In the genomic region with DNA sequence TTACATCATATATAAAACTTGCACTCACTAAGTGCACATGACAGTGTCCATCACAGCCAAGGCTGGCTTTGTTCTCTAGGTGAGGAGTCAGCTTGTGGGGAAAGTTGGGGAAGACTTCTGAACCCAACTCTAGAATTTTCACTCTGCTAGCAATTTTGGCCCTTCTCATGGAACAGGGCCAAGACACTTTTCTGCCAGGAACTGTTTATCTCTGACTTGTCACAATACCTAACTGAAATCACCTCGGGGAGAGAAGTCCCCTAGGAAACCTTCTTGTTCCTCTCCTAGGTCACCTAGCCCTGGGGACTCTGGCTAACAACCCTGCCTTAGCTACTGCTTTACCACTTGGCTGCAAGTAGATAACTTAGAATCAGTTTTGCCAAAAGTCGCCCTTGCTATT, we compare ENCODE assay signal across 14 mouse cellular contexts. TPM values are rescaled to one million over a fixed set of nuclear protein-coding genes. Genes with fewer than 3 reads are reported as not detected.
A peak's percentile ranks its signal among the peaks of the same experiment; 100 is the strongest.
DNase-seq lines count a peak whose midpoint lies in the region; ATAC-seq and TF ChIP-seq lines count a peak whose summit lies in the region.
"Had no signal": no experiment of that assay in that cellular context is flagged by ENCODE, and none has a peak within 500 bp of the region (broad histone marks: within the 10 kb centered on the region; RNA-seq: fewer than 3 reads in every experiment).

No protein-coding gene starts in this region.

- WGBS in intestine, embryonic 14.5 days, result 34% methylated on average over 2 of the region's 2 CpGs
- WGBS in intestine, postnatal 0 days, result 45% methylated on average over 2 of the region's 2 CpGs
- WGBS in lung, embryonic 14.5 days, result 24% methylated on average over 2 of the region's 2 CpGs
- WGBS in heart, embryonic 12.5 days, result 21% methylated on average over 2 of the region's 2 CpGs
- 40% methylated on average over 2 of the region's 2 CpGs for WGBS in intestine, embryonic 16.5 days

- peaks cover 2% of the 10 kb centered on the region; the same call in 1 of the 2 replicates for H3K4me1 ChIP-seq in intestine, embryonic 14.5 days (replicated peaks; ENCODE audit: control insufficient read depth, insufficient read depth, low read length)
- no peaks in the 10 kb centered on the region; the same call in 1 of the 2 replicates for H3K4me1 ChIP-seq in intestine, postnatal 0 days (replicated peaks; ENCODE audit: control insufficient read depth, insufficient read depth, low read length)
- H3K4me1 ChIP-seq in lung, embryonic 14.5 days (ENCODE audit: insufficient read depth), result no peaks in the 10 kb centered on the region
- peaks cover 26% of the 10 kb centered on the region for H3K4me1 ChIP-seq in heart, embryonic 12.5 days (replicated peaks)
- peaks cover 11% of the 10 kb centered on the region for H3K4me1 ChIP-seq in intestine, embryonic 16.5 days (ENCODE audit: control insufficient read depth, insufficient read depth, low read length)
- H3K4me1 ChIP-seq: embryonic facial prominence, embryonic 12.5 days; limb, embryonic 15.5 days; neural tube, embryonic 12.5 days had no signal

- H3K9ac ChIP-seq in intestine, embryonic 14.5 days (ENCODE audit: low read length), result no peak overlapping the region
- no peak overlapping the region for H3K9ac ChIP-seq in intestine, postnatal 0 days (ENCODE audit: low read depth, low read length)
- no peak overlapping the region for H3K9ac ChIP-seq in lung, embryonic 14.5 days
- no peak overlapping the region for H3K9ac ChIP-seq in heart, embryonic 12.5 days
- H3K9ac ChIP-seq in intestine, embryonic 16.5 days (ENCODE audit: low read depth, low read length), result no peak overlapping the region
- H3K9ac ChIP-seq: embryonic facial prominence, embryonic 12.5 days; limb, embryonic 15.5 days; neural tube, embryonic 12.5 days had no signal

- no peaks in the 10 kb centered on the region for H3K27me3 ChIP-seq in intestine, embryonic 14.5 days (replicated peaks; ENCODE audit: control insufficient read depth, insufficient read depth, low read length)
- no peaks in the 10 kb centered on the region for H3K27me3 ChIP-seq in intestine, postnatal 0 days (replicated peaks; ENCODE audit: control insufficient read depth, insufficient read depth, low read length)
- H3K27me3 ChIP-seq in lung, embryonic 14.5 days (ENCODE audit: insufficient read depth, low read length), result 0 out of 2 replicates have a peak, but pooled peaks cover 5% of the 10 kb centered on the region
- peaks cover 7% of the 10 kb centered on the region; the same call in 1 of the 2 replicates for H3K27me3 ChIP-seq in heart, embryonic 12.5 days (replicated peaks)
- H3K27me3 ChIP-seq in intestine, embryonic 16.5 days (replicated peaks; ENCODE audit: control insufficient read depth, insufficient read depth, low read length), result no peaks in the 10 kb centered on the region
- H3K27me3 ChIP-seq: embryonic facial prominence, embryonic 12.5 days; neural tube, embryonic 12.5 days had no signal

- 0 out of 2 replicates have a peak overlapping the region, but pooled peaks have one; percentile 6 for H3K27ac ChIP-seq in intestine, embryonic 14.5 days (ENCODE audit: low read depth)
- H3K27ac ChIP-seq in intestine, postnatal 0 days (ENCODE audit: low read depth, low read length), result no peak overlapping the region
- peak overlapping the region; percentile 7; the same call in 1 of the 2 replicates for H3K27ac ChIP-seq in lung, embryonic 14.5 days (ENCODE audit: low read depth)
- H3K27ac ChIP-seq in heart, embryonic 12.5 days (ENCODE audit: poor library complexity, severe bottlenecking), result peak overlapping the region; percentile 8; the same call in 1 of the 2 replicates
- H3K27ac ChIP-seq in intestine, embryonic 16.5 days (ENCODE audit: low read length), result peak overlapping the region; percentile 1; the same call in 1 of the 2 replicates
- H3K27ac ChIP-seq: embryonic facial prominence, embryonic 12.5 days; limb, embryonic 15.5 days; neural tube, embryonic 12.5 days had no signal

- H3K4me2 ChIP-seq in intestine, embryonic 14.5 days (ENCODE audit: low read length), result no peak overlapping the region
- H3K4me2 ChIP-seq in intestine, postnatal 0 days (replicated peaks; ENCODE audit: low read depth), result no peak overlapping the region
- no peak overlapping the region for H3K4me2 ChIP-seq in lung, embryonic 14.5 days
- H3K4me2 ChIP-seq in heart, embryonic 12.5 days, result no peak overlapping the region
- no peak overlapping the region for H3K4me2 ChIP-seq in intestine, embryonic 16.5 days (ENCODE audit: low read depth, low read length)
- H3K4me2 ChIP-seq: embryonic facial prominence, embryonic 12.5 days; limb, embryonic 15.5 days; neural tube, embryonic 12.5 days had no signal

- no peak for ATAC-seq in intestine, embryonic 14.5 days (replicated peaks; ENCODE audit: low FRiP score, low TSS enrichment, low read depth)
- ATAC-seq in intestine, postnatal 0 days, result no peak
- ATAC-seq in lung, embryonic 14.5 days (ENCODE audit: insufficient read depth), result no peak
- ATAC-seq in heart, embryonic 12.5 days (ENCODE audit: insufficient number of reproducible peaks, low FRiP score), result no peak
- no peak for ATAC-seq in intestine, embryonic 16.5 days

- H3K9me3 ChIP-seq in intestine, embryonic 14.5 days (ENCODE audit: control insufficient read depth, low read length), result no peaks in the 10 kb centered on the region
- H3K9me3 ChIP-seq in intestine, postnatal 0 days (ENCODE audit: control insufficient read depth), result no peaks in the 10 kb centered on the region
- H3K9me3 ChIP-seq in lung, embryonic 14.5 days (ENCODE audit: low read depth, low read length), result no peaks in the 10 kb centered on the region
- no peaks in the 10 kb centered on the region for H3K9me3 ChIP-seq in heart, embryonic 12.5 days (replicated peaks)
- no peaks in the 10 kb centered on the region for H3K9me3 ChIP-seq in intestine, embryonic 16.5 days (ENCODE audit: control insufficient read depth, low read length)
- H3K9me3 ChIP-seq: embryonic facial prominence, embryonic 12.5 days; limb, embryonic 15.5 days; neural tube, embryonic 12.5 days had no signal

- H3K36me3 ChIP-seq in intestine, embryonic 14.5 days (ENCODE audit: control insufficient read depth, insufficient read depth, low read length), result no peaks in the 10 kb centered on the region
- no peaks in the 10 kb centered on the region for H3K36me3 ChIP-seq in intestine, postnatal 0 days (ENCODE audit: control insufficient read depth, insufficient read depth)
- no peaks in the 10 kb centered on the region for H3K36me3 ChIP-seq in lung, embryonic 14.5 days (ENCODE audit: insufficient read depth)
- no peaks in the 10 kb centered on the region for H3K36me3 ChIP-seq in heart, embryonic 12.5 days
- no peaks in the 10 kb centered on the region for H3K36me3 ChIP-seq in intestine, embryonic 16.5 days (ENCODE audit: control insufficient read depth, insufficient read depth, low read length)
- H3K36me3 ChIP-seq: embryonic facial prominence, embryonic 12.5 days; limb, embryonic 15.5 days; neural tube, embryonic 12.5 days had no signal

- H3K4me3 ChIP-seq in intestine, embryonic 14.5 days (ENCODE audit: low read depth, low read length), result no peak overlapping the region
- no peak overlapping the region for H3K4me3 ChIP-seq in intestine, postnatal 0 days (ENCODE audit: low read depth, low read length)
- H3K4me3 ChIP-seq in lung, embryonic 14.5 days (ENCODE audit: low read depth, low read length), result no peak overlapping the region
- no peak overlapping the region for H3K4me3 ChIP-seq in heart, embryonic 12.5 days
- no peak overlapping the region for H3K4me3 ChIP-seq in intestine, embryonic 16.5 days (ENCODE audit: low read length)
- H3K4me3 ChIP-seq: embryonic facial prominence, embryonic 12.5 days; limb, embryonic 15.5 days; neural tube, embryonic 12.5 days had no signal

- no peak for TF ChIP-seq CTCF in intestine, postnatal 0 days (IDR thresholded peaks at IDR 0.05; ENCODE audit: low read depth)
- no peak for TF ChIP-seq CTCF in lung, embryonic 14.5 days (IDR thresholded peaks at IDR 0.05; ENCODE audit: low read depth)

- no peak for DNase-seq in intestine, embryonic 14.5 days (ENCODE audit: low spot score)
- no peak for DNase-seq in lung, embryonic 14.5 days
- no peak for DNase-seq in lung, postnatal 36 days
- no peak for DNase-seq in cerebellum, adult 8-10 months
- DNase-seq: cerebellum, adult 18-20 months; gastrocnemius, postnatal 36 days; kidney, adult 8-10 months; right cerebral cortex, postnatal 4 days had no signal

RNA-seq across cellular contexts. Expression of a gene that starts 3.8 kb away (rescaled TPM):
- polyA plus RNA-seq in intestine, embryonic 14.5 days (2014; fragmentation: Nextera tagmentation; extraction: Ambion mirVana), result 53.6 and 54.3 TPM in 2 replicates
- 22.9 and 26.6 TPM in 2 replicates for polyA plus RNA-seq in intestine, postnatal 0 days (2015; fragmentation: Nextera tagmentation; extraction: Ambion mirVana)
- polyA plus RNA-seq in lung, embryonic 14.5 days (2014; fragmentation: Nextera tagmentation; extraction: Ambion mirVana), result 143 and 148 TPM in 2 replicates
- polyA plus RNA-seq in heart, embryonic 12.5 days (2016; fragmentation: Nextera tagmentation; extraction: Ambion mirVana), result 8.5 and 8.6 TPM in 2 replicates
- polyA plus RNA-seq in intestine, embryonic 16.5 days (2015; fragmentation: Nextera tagmentation; extraction: Ambion mirVana), result 61.8 and 62.0 TPM in 2 replicates
